Mouse (Mus musculus): Measurements from ENCODE around the gene Slc26a8. TPM values are rescaled to one million over a fixed set of nuclear protein-coding genes. Genes with fewer than 3 reads are reported as not detected.

Slc26a8 gene
- polyA plus RNA-seq, 1 experiment from 2014 or later: 0.33 TPM

DNA sequence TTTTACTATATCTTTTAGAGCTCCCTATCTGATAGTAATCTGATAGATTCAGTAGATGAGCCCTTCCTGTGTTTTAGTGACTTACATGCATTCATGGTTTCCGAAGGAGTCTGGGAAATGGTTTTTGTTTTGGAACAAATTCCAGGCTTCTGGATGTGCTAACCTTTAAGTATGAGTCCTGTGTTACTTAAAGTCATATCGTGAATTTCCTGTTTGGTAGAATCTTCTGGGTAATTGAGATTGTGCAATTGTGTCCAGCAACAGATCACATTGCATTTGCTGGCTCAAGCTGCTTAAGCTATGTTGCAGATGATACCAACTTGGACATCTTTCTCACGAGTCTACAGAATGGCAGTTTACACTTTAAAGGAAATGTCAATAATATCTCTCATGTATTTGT is 3.1 kb upstream of the Slc26a8 start:
- ATAC-seq (ENCODE audit: insufficient read depth): no peak
- WGBS: 16% methylated on average over 3 of the region's 3 CpGs
- Histone ChIP-seq H3K36me3 (ENCODE audit: insufficient read depth) (peaks cover 7% of the 10 kb centered on the region; the same call in 1 of the 2 replicates), H3K4me2 (peak overlapping the region; percentile 86), H3K4me1 (ENCODE audit: insufficient read depth) (peaks cover 43% of the 10 kb centered on the region), H3K9ac (peak overlapping the region; percentile 93), H3K4me3 (ENCODE audit: low read depth, low read length) (peak overlapping the region; percentile 99), H3K27ac (ENCODE audit: low read depth) (peak overlapping the region; percentile 46), H3K27me3 (ENCODE audit: insufficient read depth, low read length) (peaks cover 12% of the 10 kb centered on the region), H3K9me3 (ENCODE audit: low read depth, low read length) (no peaks in the 10 kb centered on the region)
- DNase-seq: peak; percentile 58
- TF ChIP-seq CTCF (IDR thresholded peaks at IDR 0.05; ENCODE audit: low read depth): no peak

DNA sequence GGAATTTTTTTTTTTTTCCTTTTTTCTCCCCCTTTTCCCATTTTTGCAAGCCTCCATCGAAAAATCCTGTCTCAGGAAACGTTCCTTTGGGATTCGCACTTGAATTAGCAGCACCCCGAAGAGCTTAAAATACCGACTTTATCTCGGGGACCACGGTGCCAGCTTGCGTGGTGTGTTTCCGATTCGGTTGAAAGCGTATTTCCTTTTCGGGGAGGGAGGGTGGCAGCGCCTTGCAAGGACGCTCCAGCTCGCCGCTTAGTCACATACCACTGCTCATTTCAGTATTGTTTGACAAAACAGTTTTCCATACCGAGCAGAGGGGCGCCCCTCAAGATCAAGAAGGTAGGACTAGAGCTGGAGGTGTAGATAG is 2.3 kb upstream of the Slc26a8 start:
- Histone ChIP-seq H3K4me1 (ENCODE audit: insufficient read depth) (peaks cover 36% of the 10 kb centered on the region), H3K9me3 (ENCODE audit: low read depth, low read length) (no peaks in the 10 kb centered on the region), H3K36me3 (ENCODE audit: insufficient read depth) (peaks cover 7% of the 10 kb centered on the region; the same call in 1 of the 2 replicates), H3K27ac (ENCODE audit: low read depth) (peak overlapping the region; percentile 96), H3K9ac (peak overlapping the region; percentile 93), H3K4me3 (ENCODE audit: low read depth, low read length) (peak overlapping the region; percentile 99), H3K4me2 (peak overlapping the region; percentile 86), H3K27me3 (ENCODE audit: insufficient read depth, low read length) (peaks cover 12% of the 10 kb centered on the region)
- TF ChIP-seq CTCF (IDR thresholded peaks at IDR 0.05; ENCODE audit: low read depth): no peak
- ATAC-seq (ENCODE audit: insufficient read depth): no peak
- peak; percentile 66 for DNase-seq
- WGBS: under 1% methylated on average over 18 of the region's 18 CpGs

DNA sequence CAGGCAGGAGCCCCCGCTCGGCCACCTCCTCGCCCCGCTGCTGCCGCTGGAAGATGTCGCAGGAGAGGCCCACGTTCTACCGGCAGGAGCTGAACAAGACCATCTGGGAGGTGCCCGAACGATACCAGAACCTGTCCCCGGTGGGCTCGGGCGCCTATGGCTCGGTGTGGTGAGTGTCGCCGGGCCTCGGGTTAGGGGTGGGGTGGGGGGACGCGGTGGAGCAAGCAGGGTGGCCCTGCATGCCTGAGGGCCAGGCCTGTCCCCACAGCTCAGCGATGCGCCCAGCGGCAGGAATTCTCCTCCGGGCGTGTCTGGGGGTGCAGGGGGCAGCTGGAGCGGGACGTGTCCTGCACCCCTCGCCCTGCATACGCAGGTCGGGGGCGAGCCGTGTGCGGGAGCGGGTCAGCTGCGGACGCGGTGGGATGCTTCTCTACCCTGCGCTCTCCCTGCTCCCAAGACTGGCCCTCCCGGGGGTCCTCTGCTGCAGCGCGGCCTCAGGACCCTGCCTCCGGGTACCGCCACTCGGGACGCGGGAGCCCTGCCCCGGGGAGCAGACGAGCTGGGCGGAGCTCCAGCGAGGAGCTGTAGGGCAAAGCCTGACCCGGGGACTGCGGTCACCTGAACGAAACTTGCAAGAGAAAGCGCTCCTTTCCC is 1.8 kb upstream of the Slc26a8 start:
- Histone ChIP-seq H3K4me2 (peak overlapping the region; percentile 86), H3K36me3 (ENCODE audit: insufficient read depth) (peaks cover 7% of the 10 kb centered on the region; the same call in 1 of the 2 replicates), H3K4me1 (ENCODE audit: insufficient read depth) (peaks cover 31% of the 10 kb centered on the region), H3K27ac (ENCODE audit: low read depth) (peak overlapping the region; percentile 96), H3K9me3 (ENCODE audit: low read depth, low read length) (no peaks in the 10 kb centered on the region), H3K4me3 (ENCODE audit: low read depth, low read length) (peak overlapping the region; percentile 99), H3K27me3 (ENCODE audit: insufficient read depth, low read length) (peaks cover 12% of the 10 kb centered on the region), H3K9ac (peak overlapping the region; percentile 93)
- WGBS: under 1% methylated on average over 53 of the region's 53 CpGs
- peak; percentile 48 for TF ChIP-seq CTCF (IDR thresholded peaks at IDR 0.05; ENCODE audit: low read depth)
- peak; percentile 70 for DNase-seq
- ATAC-seq (ENCODE audit: insufficient read depth): peak; percentile 61

DNA sequence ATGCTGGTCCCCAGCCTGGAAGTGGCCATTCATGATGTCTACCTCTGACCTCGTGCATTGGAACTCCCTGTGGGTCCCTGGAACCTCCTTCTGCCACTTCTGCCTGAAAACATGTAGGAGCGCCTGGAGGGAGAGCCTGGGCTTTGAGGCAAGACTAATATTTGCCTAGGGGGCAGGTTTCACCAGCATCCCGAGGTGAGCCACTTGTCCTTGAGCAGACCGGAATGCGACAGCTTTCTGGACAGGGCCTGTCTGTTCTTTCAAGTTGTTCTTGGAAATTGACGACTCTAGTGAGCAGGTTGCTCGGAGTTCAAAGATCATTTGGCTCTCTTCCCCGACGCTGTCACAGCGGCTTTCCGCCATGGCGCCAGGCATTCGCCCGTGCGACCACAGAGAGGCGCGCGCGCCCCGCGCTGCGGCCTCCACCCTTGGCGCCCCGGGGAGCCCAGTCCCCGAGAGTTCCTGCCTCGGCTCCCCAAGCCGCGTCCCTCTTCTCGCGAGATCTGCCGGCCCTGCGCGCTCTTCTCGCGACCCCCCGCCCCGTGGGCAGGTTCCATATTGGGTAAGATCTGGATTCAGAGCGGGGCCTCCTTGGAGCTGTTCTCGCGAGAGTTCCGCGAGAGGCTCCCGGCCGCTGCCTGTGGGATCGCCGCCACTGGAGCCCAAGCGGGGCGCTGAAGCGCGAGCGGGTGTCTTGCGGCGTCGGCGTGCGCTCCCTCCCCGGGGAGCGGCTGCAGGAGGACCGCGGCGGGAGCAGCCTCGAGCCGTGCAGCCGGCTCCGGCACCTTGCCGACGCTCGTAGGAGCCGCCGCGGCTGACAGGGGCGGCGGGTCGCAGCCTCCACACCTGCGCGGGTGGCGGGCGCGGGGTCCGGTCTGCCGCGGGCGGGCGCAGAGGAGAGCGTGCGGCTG is 998 bp upstream of the Slc26a8 start, which contains the start of gene Mapk14:
Gene Mapk14 (plus strand): TSS at position 554 of the 911 bp plus-strand sequence.
- Histone ChIP-seq H3K9me3 (ENCODE audit: low read depth, low read length) (no peaks in the 10 kb centered on the region), H3K9ac (peak within 1 kb of the TSS; percentile 93), H3K36me3 (ENCODE audit: insufficient read depth) (peaks cover 7% of the 10 kb centered on the region; the same call in 1 of the 2 replicates), H3K4me1 (ENCODE audit: insufficient read depth) (peaks cover 25% of the 10 kb centered on the region), H3K4me2 (peak within 1 kb of the TSS; percentile 86), H3K27ac (ENCODE audit: low read depth) (peak within 1 kb of the TSS; percentile 96), H3K4me3 (ENCODE audit: low read depth, low read length) (peak within 1 kb of the TSS; percentile 99), H3K27me3 (ENCODE audit: insufficient read depth, low read length) (peaks cover 12% of the 10 kb centered on the region)
- DNase-seq (peak; percentile 100), ATAC-seq (ENCODE audit: insufficient read depth) (peak; percentile 94)
- under 1% methylated on average over 83 of the region's 86 CpGs for WGBS
- TF ChIP-seq CTCF (IDR thresholded peaks at IDR 0.05; ENCODE audit: low read depth): peak; percentile 47

DNA sequence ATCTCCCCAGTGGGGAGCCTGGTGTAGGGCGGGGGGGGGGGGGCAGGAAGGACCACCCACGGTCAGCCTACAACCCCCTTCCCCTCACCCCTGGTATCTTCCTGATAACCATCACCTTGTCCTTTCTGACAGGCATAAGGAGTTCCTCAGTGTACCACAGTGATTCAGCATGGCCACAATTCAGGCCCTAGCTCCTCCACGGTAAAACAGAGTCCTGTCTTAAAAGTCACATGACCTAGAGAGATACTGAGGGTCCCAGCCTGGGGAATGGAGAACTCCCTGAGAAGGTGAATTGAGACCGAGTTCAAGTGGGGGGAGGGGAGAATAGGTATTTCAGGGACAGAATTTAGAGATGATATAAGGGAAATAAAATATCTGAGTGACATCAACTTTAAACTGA is 2.7 kb downstream of the Slc26a8 start:
- 12% methylated on average over 4 of the region's 4 CpGs for WGBS
- Histone ChIP-seq H3K9ac (no peak overlapping the region), H3K4me2 (no peak overlapping the region), H3K27ac (ENCODE audit: low read depth) (no peak overlapping the region), H3K4me3 (ENCODE audit: low read depth, low read length) (no peak overlapping the region), H3K9me3 (ENCODE audit: low read depth, low read length) (no peaks in the 10 kb centered on the region), H3K36me3 (ENCODE audit: insufficient read depth) (no peaks in the 10 kb centered on the region), H3K4me1 (ENCODE audit: insufficient read depth) (peaks cover 6% of the 10 kb centered on the region), H3K27me3 (ENCODE audit: insufficient read depth, low read length) (peaks cover 12% of the 10 kb centered on the region)
- DNase-seq: no peak
- TF ChIP-seq CTCF (IDR thresholded peaks at IDR 0.05; ENCODE audit: low read depth): no peak
- ATAC-seq (ENCODE audit: insufficient read depth): no peak

DNA sequence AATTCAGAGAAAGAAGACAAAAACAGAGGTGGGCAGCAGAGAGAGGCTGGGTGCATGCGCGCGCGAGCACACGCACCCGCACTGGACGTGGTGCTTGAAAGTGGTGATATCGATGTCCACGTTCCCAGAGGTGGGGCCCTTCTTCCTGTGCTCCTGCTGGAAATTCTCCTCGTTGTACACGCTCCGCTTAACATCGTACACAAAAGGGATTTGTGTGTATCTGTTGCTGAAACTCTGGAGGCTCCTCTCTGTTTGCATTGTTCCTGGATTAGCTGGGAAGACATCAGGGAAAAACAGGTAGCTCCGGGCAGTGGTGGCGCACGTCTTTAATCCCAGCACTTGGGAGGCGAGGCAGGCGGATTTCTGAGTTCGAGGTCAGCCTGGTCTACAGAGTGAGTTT is 5.4 kb downstream of the Slc26a8 start:
- no peak for TF ChIP-seq CTCF (IDR thresholded peaks at IDR 0.05; ENCODE audit: low read depth)
- Histone ChIP-seq H3K27ac (ENCODE audit: low read depth) (no peak overlapping the region), H3K36me3 (ENCODE audit: insufficient read depth) (no peaks in the 10 kb centered on the region), H3K27me3 (ENCODE audit: insufficient read depth, low read length) (peaks cover 7% of the 10 kb centered on the region), H3K9me3 (ENCODE audit: low read depth, low read length) (no peaks in the 10 kb centered on the region), H3K9ac (no peak overlapping the region), H3K4me3 (ENCODE audit: low read depth, low read length) (no peak overlapping the region), H3K4me1 (ENCODE audit: insufficient read depth) (0 out of 2 replicates have a peak, but pooled peaks cover 2% of the 10 kb centered on the region), H3K4me2 (no peak overlapping the region)
- WGBS: 78% methylated on average over 19 of the region's 19 CpGs
- ATAC-seq (ENCODE audit: insufficient read depth) (no peak), DNase-seq (no peak)

DNA sequence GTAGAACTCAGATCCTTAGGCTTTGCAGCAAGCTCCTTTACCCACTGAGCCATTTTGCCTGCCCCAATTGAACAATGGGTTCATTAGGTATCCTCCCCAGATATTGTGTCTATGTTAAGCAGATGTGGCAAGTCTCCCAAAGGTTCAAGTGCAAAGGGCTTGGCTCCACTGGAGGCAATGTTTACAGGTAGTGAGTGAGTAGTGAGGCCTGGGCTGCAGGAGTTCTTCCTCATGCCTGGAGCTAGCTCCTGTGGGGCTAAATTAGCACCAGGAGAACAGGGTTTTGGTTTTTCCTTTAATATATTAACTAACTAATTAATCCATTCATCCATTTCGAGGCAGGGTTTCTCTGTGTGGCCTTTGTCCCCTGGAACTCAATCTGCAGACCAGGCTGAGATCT is 6.4 kb downstream of the Slc26a8 start:
- Histone ChIP-seq H3K9ac (no peak overlapping the region), H3K4me1 (ENCODE audit: insufficient read depth) (no peaks in the 10 kb centered on the region), H3K27ac (ENCODE audit: low read depth) (no peak overlapping the region), H3K9me3 (ENCODE audit: low read depth, low read length) (no peaks in the 10 kb centered on the region), H3K4me3 (ENCODE audit: low read depth, low read length) (no peak overlapping the region), H3K4me2 (no peak overlapping the region), H3K27me3 (ENCODE audit: insufficient read depth, low read length) (no peaks in the 10 kb centered on the region), H3K36me3 (ENCODE audit: insufficient read depth) (no peaks in the 10 kb centered on the region)
- TF ChIP-seq CTCF (IDR thresholded peaks at IDR 0.05; ENCODE audit: low read depth): no peak
- DNase-seq (no peak), ATAC-seq (ENCODE audit: insufficient read depth) (no peak)
- WGBS: 59% methylated on average over 1 of the region's 1 CpGs

Measured in lung, embryonic 14.5 days (tissue).